Mouse (Mus musculus) midbrain, embryonic 15.5 days (tissue): Measurements from ENCODE around the gene Cmya5. TPM values are rescaled to one million over a fixed set of nuclear protein-coding genes. Genes with fewer than 3 reads are reported as not detected.

ENCODE experiments used
- ATAC-seq: fragments of 200-750 bp; cut with Nextera tagmentation; replicated peaks from 2 replicates; pipeline ENCODE4 v1.8.0; 2017; ENCODE audit warnings: moderate TSS enrichment
- H3K27ac ChIP-seq: fragments of 300-500 bp; sonication (generic); 2 replicates; pipeline ENCODE4 v1.5.1; 2015; ENCODE audit warnings: mild to moderate bottlenecking, inconsistent platforms
- H3K27me3 ChIP-seq: fragments of 300-500 bp; sonication (generic); replicated peaks from 2 replicates; pipeline ENCODE4 v1.6.1; 2015; ENCODE audit warnings: inconsistent platforms
- H3K36me3 ChIP-seq: fragments of 300-500 bp; sonication (generic); replicated peaks from 2 replicates; pipeline ENCODE4 v1.6.1; 2015; ENCODE audit warnings: inconsistent platforms
- H3K4me1 ChIP-seq: fragments of 300-500 bp; sonication (generic); 2 replicates; pipeline ENCODE4 v1.6.1; 2015; ENCODE audit warnings: inconsistent platforms
- H3K4me2 ChIP-seq: fragments of 300-500 bp; sonication (generic); 2 replicates; pipeline ENCODE4 v1.6.1; 2015; ENCODE audit warnings: inconsistent platforms, mild to moderate bottlenecking, moderate library complexity
- H3K4me3 ChIP-seq: fragments of 300-500 bp; sonication (generic); 2 replicates; pipeline ENCODE4 v1.5.1; 2015; ENCODE audit warnings: mild to moderate bottlenecking, inconsistent platforms
- H3K9ac ChIP-seq: fragments of 300-500 bp; sonication (generic); 2 replicates; pipeline ENCODE4 v1.6.1; 2015; ENCODE audit warnings: mild to moderate bottlenecking, inconsistent platforms
- H3K9me3 ChIP-seq: fragments of 300-500 bp; sonication (generic); 2 replicates; pipeline ENCODE4 v1.6.1; 2016; ENCODE audit warnings: inconsistent platforms
- WGBS: fragments of 180-500 bp; shearing (Covaris S2); methylation state at CpG from one replicate; pipeline ENCODE4 v1.1.7; 2015; ENCODE audit warnings: mixed read lengths; 5-methylcytosine and 5-hydroxymethylcytosine counted together
- polyA plus RNA-seq: library from polyadenylated mRNA; unstranded; fragments of >200 nt; fragmentation: Nextera tagmentation; extraction: Ambion mirVana; gene quantifications from 2 replicates; pipeline ENCODE4 v1.2.1, GENCODE M21; 2015

Gene Cmya5
- polyA plus RNA-seq, 1 experiment from 2014 or later: 0.14 TPM

DNA sequence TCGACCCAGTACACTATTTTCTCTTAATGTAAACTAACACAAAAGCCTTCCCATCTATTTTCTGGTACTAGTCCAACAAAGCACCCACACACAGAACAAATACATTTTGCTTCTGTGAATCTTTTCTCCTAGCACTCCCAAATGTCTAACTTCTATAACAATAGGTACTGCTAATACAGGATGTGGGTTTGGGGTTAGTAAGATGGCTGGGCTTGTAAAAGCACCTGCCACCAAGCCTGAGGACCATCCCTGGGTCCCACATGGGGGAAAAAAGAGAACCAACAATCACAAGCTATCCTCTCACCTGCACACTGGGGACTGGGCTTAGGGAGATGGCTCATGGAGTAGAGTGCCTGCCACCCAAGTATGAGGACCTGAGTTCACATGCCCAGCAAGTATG lies 8.8 kb upstream of the Cmya5 start:
- H3K27ac ChIP-seq: no peak overlapping the region
- no peak overlapping the region for H3K4me3 ChIP-seq
- H3K27me3 ChIP-seq: no peaks in the 10 kb centered on the region
- H3K9ac ChIP-seq: no peak overlapping the region
- 0 out of 2 replicates have a peak, but pooled peaks cover 5% of the 10 kb centered on the region for H3K36me3 ChIP-seq
- ATAC-seq: no peak
- H3K9me3 ChIP-seq: no peaks in the 10 kb centered on the region
- 92% methylated on average over 1 of the region's 1 CpGs for WGBS
- H3K4me2 ChIP-seq: no peak overlapping the region
- H3K4me1 ChIP-seq: no peaks in the 10 kb centered on the region

DNA sequence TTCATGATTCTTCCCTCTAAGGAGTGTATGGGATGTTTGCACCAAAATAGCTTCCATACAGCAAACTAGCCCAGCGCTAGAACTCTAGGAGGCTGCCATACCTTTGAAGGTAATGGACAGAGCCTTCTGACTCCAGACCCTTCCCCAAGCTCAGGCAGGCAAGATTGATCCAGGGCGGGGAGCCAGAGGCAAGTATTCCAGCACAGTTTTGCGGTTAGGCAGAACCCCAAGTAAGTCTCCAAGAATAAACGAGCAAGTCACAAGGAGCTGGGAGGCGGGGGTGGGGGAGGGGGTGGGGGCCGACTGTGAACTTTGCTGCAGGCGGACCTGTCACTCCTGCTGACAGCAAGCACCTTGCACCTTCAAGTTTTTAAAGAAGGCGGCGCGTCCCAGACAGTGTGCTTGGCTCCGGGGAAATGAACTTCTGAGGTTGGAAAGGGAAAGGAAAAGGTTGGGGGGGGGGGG lies 673 bp downstream of the Cmya5 start:
- 19% methylated on average over 11 of the region's 11 CpGs for whole genome bisulfite sequencing
- peak overlapping the region; percentile 40; the same call in 1 of the 2 replicates for H3K9ac ChIP-seq
- ATAC-seq: no peak; the same call in 1 of the 2 replicates

DNA sequence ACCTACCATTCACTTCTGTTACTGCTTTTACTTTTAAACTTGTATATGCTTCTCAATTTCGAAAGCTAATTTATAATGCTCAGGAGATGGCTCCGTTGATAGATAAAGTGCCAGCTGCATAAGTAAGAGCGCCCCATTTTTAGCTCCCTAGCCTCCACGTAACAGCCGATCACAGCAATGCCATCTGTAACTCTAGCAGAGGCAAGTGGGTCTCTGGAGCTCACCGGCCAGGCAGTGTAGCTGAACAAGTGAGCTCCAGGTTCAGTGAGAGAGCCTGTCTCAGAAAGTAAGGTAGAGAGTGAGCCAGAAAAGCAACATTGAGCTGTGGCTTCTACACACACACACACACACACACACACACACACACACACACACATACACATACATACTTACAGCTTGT lies 3.3 kb downstream of the Cmya5 start:
- peaks cover 11% of the 10 kb centered on the region for H3K4me1 ChIP-seq
- no peak for ATAC-seq
- 96% methylated on average over 6 of the region's 6 CpGs for WGBS
- no peak overlapping the region for H3K4me3 ChIP-seq
- H3K4me2 ChIP-seq: no peak overlapping the region
- H3K9me3 ChIP-seq: no peaks in the 10 kb centered on the region
- H3K9ac ChIP-seq: no peak overlapping the region
- H3K27ac ChIP-seq: no peak overlapping the region
- no peaks in the 10 kb centered on the region for H3K36me3 ChIP-seq
- H3K27me3 ChIP-seq: no peaks in the 10 kb centered on the region

More for the DNA sequence above, 673 bp downstream of the Cmya5 start:
- no peaks in the 10 kb centered on the region for H3K27me3 ChIP-seq
- H3K4me2 ChIP-seq: peak overlapping the region; percentile 70
- peak overlapping the region; percentile 40 for H3K4me3 ChIP-seq
- H3K9me3 ChIP-seq: no peaks in the 10 kb centered on the region
- H3K27ac ChIP-seq: no peak overlapping the region
- H3K36me3 ChIP-seq: no peaks in the 10 kb centered on the region
- peaks cover 11% of the 10 kb centered on the region for H3K4me1 ChIP-seq

DNA sequence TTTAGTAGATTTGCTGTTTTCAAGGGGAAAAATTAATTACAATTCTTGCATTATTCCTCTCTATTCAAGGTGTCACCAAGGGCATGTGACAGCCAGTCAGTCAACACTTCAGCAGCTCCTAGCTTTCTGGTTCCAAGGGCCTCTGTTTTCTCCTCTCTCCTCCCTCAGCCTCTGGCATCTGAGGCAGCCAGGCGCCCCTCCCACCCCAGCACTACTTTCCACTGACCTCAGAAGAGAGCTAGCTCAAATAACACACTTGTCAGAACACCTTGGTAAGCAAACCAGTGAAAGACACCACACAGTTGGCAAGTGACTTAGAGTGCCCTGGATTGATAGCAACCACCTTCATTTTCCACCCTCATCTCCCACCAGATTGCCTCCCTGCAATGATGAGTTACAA lies 6.5 kb downstream of the Cmya5 start:
- Histone ChIP-seq H3K9me3 (no peaks in the 10 kb centered on the region), H3K36me3 (no peaks in the 10 kb centered on the region), H3K27ac (no peak overlapping the region), H3K9ac (no peak overlapping the region), H3K27me3 (no peaks in the 10 kb centered on the region), H3K4me3 (no peak overlapping the region), H3K4me2 (no peak overlapping the region), H3K4me1 (no peaks in the 10 kb centered on the region)
- WGBS: 58% methylated on average over 1 of the region's 1 CpGs
- ATAC-seq: no peak

DNA sequence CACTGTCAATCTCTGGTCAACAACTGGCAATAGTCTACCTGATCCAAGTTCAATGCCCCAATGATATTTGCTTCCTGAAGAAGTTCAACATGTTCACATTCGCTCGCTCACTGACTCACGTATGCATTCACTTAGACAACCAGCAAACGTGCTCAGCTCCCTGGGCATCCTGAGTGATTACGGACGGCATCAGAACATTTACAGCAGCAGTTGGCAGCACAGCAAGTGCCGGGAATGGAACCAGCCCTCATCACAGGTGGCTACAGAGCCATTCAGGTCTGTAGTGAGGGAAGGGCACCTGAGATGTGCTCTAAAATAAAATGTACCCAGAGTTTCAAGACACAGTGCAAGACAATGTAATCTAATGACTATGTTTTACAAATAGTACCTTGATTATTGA lies 7.4 kb downstream of the Cmya5 start:
- Histone ChIP-seq H3K9me3 (no peaks in the 10 kb centered on the region), H3K9ac (no peak overlapping the region), H3K4me3 (no peak overlapping the region), H3K4me1 (no peaks in the 10 kb centered on the region), H3K36me3 (no peaks in the 10 kb centered on the region), H3K27ac (no peak overlapping the region), H3K27me3 (no peaks in the 10 kb centered on the region), H3K4me2 (no peak overlapping the region)
- WGBS: 92% methylated on average over 7 of the region's 7 CpGs
- ATAC-seq: no peak

DNA sequence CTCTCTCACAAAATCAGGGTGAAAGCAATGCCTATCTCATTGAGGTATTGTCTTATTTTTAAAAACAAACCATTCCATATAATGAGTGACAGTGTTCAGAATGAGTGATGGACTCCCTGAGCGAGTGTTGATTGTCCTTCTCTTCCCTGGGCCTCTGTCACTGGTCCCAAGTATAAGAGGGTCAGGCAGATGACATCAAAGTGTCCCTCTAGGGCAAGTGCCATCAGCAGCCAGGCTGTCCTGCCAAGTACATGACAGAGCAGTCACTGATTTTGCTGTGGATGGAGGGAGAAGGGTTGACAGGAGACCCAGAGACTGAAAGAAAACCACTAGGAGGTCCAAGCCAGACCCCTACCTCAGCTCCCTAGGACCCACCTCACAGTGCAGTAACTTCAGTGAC lies 8.3 kb downstream of the Cmya5 start:
- H3K4me3 ChIP-seq: no peak overlapping the region
- H3K9me3 ChIP-seq: no peaks in the 10 kb centered on the region
- no peak overlapping the region for H3K4me2 ChIP-seq
- no peaks in the 10 kb centered on the region for H3K4me1 ChIP-seq
- no peak overlapping the region for H3K27ac ChIP-seq
- H3K9ac ChIP-seq: no peak overlapping the region
- no peaks in the 10 kb centered on the region for H3K27me3 ChIP-seq
- 91% methylated on average over 1 of the region's 1 CpGs for WGBS
- ATAC-seq: no peak
- no peaks in the 10 kb centered on the region for H3K36me3 ChIP-seq

DNA sequence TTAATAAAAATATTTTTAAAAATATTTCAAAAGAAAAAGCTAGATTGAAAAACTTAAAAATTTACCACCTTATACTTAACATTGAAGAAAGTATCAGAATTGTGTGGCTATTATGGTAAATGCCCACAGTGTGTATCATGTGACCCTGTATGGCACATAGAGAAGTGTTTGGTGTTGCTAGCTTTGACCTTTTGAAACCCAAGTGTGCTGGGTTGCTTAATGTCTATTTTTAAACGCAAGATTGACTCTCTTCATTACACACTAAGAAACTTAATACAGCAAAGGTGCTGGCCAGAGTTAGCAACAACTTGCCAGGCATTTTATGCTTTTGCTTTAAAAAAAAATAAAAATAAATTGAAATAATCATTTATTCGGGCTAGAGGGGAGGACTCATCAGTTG lies 9.0 kb downstream of the Cmya5 start:
- Histone ChIP-seq H3K4me3 (no peak overlapping the region), H3K27ac (no peak overlapping the region), H3K4me2 (no peak overlapping the region), H3K27me3 (no peaks in the 10 kb centered on the region), H3K36me3 (no peaks in the 10 kb centered on the region), H3K4me1 (no peaks in the 10 kb centered on the region), H3K9me3 (no peaks in the 10 kb centered on the region), H3K9ac (no peak overlapping the region)
- WGBS: 88% methylated on average over 2 of the region's 2 CpGs
- ATAC-seq: no peak

DNA sequence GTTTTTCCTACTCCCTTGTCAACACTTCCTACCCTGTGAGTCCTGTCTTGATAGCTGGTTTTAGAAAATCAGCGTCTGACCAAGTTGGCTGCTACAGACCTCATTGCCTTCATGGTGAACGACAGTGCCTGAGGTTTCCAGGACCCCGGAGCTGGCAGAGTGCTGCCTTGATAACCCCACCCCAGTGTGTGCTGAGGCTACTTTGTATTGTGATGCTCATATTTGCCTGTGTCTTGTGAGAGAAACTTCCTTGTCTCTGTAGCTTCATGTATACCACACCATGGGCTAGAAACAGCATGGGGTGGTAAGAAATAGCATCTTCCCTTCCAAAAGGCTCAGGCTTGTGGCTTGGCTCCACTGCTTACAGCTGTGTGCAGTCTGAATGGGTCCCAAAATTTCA lies 13.8 kb downstream of the Cmya5 start:
- no peaks in the 10 kb centered on the region for H3K4me1 ChIP-seq

DNA sequence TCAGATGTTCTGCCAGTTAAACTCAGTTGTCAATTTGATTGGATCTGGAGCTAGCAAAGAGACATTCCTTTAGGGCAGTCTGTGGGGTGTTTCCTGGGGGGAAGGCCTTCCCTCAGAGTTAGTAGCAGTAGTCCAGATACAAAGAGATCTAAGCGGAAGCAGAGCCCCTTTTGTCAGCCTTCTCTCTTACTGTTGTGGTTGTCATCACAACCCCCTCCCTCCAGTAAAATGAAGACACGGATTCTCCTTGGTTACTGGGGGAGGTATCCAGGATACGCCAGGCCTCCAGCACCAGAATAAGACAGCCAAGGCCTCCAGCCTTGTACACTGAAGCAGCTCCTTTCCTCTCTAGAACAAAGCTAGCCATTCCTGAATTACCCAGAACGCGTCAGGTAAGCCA lies 15.6 kb downstream of the Cmya5 start:
- 0 out of 2 replicates have a peak overlapping the region, but pooled peaks have one; percentile 11 for H3K27ac ChIP-seq
- peak; percentile 54 for ATAC-seq

More for the DNA sequence above, 13.8 kb downstream of the Cmya5 start:
- no peak overlapping the region for H3K4me3 ChIP-seq
- no peaks in the 10 kb centered on the region for H3K36me3 ChIP-seq
- no peak overlapping the region for H3K4me2 ChIP-seq
- WGBS: 91% methylated on average over 3 of the region's 3 CpGs
- no peak overlapping the region for H3K9ac ChIP-seq
- no peak overlapping the region for H3K27ac ChIP-seq
- no peak for ATAC-seq
- H3K27me3 ChIP-seq: no peaks in the 10 kb centered on the region
- no peaks in the 10 kb centered on the region for H3K9me3 ChIP-seq

DNA sequence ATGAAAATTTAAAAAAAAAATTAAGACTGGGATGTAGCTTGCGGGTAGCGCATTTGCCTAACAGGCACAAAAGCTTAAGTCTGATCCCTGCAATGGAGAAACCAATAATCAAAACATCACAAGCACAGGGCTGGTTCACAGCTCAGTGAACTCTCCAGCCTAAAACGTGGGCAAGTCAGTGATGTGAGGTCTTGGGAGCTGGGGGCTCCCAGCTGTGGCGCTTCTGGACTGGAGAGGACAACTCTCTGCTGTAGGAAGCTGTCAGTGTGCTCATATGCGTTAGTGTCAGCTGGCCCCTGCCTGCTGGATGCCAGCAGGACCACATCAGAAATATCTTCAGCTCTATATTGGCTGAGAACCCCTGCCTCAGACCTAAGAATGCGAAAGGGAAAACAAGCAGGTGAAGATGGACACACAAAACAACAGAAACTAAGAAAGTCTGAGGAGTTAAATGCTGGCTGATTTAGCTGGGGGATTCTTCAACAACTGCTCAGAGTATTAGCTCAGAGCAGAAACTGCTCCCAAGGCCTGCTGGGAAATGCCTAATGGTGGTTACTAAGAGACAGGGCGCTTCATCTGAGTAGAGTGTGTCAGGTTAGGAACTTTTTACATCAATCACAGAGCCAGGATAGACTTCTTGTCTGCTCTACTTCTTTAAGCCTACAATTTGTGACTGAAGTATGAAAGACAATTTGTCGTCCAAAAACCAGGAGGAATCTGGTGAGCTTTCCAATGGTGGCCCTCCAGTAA lies 16.2 kb downstream of the Cmya5 start:
- Histone ChIP-seq H3K36me3 (no peaks in the 10 kb centered on the region), H3K9ac (no peak overlapping the region), H3K27ac (0 out of 2 replicates have a peak overlapping the region, but pooled peaks have one; percentile 11), H3K4me2 (no peak overlapping the region), H3K27me3 (no peaks in the 10 kb centered on the region), H3K4me1 (no peaks in the 10 kb centered on the region), H3K9me3 (no peaks in the 10 kb centered on the region), H3K4me3 (no peak overlapping the region)
- ATAC-seq: no peak
- 62% methylated on average over 8 of the region's 8 CpGs for WGBS

More for the DNA sequence above, 15.6 kb downstream of the Cmya5 start:
- H3K4me1 ChIP-seq: no peaks in the 10 kb centered on the region
- no peak overlapping the region for H3K4me2 ChIP-seq
- WGBS: 38% methylated on average over 5 of the region's 5 CpGs
- no peak overlapping the region for H3K9ac ChIP-seq
- no peak overlapping the region for H3K4me3 ChIP-seq
- no peaks in the 10 kb centered on the region for H3K36me3 ChIP-seq
- no peaks in the 10 kb centered on the region for H3K27me3 ChIP-seq
- H3K9me3 ChIP-seq: no peaks in the 10 kb centered on the region

DNA sequence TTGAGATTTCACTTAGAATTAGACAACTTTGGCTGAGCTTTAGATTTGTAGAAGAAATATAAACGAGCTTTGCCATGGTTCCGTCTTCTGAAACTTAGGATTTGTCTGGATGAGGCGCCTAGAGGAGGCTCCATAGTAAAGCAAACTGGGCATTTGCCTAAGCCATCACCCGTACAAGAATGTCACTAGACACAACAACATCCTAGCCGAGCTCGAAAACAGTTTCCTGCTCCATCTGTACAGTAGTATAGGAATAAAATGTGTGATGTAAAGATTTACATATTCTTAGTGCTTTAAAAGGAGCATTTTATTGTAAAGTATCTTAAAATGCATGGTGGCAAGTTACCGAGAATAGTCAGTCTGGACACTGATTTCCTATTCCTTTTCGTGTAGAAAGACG lies 22.2 kb downstream of the Cmya5 start:
- H3K27me3 ChIP-seq: no peaks in the 10 kb centered on the region
- no peaks in the 10 kb centered on the region for H3K36me3 ChIP-seq
- H3K9me3 ChIP-seq: no peaks in the 10 kb centered on the region
- H3K4me2 ChIP-seq: no peak overlapping the region
- H3K4me3 ChIP-seq: no peak overlapping the region
- H3K27ac ChIP-seq: no peak overlapping the region
- no peaks in the 10 kb centered on the region for H3K4me1 ChIP-seq
- WGBS: 88% methylated on average over 9 of the region's 9 CpGs
- ATAC-seq: no peak
- H3K9ac ChIP-seq: no peak overlapping the region

DNA sequence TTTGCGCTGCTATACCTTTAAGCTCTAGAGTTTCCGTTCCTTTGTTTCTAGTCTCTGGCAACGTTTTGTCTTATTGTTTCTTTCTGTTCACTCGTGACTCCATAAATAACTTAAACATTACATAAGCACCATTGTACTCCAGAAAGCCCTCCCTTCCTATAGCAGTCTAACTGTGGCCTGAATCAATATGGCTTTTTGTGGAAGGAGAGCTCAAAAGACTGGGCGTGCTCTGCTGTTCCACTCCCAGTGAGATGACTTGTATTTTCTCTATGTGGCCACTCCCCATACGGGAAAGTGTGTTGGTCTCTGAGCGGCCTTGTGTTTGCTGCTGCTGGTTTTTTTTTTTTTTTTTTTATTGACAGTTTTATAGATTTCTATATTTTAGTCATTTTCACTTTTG lies 27.3 kb downstream of the Cmya5 start:
- H3K27ac ChIP-seq: no peak overlapping the region
- no peaks in the 10 kb centered on the region for H3K4me1 ChIP-seq
- WGBS: 83% methylated on average over 7 of the region's 7 CpGs
- no peak overlapping the region for H3K9ac ChIP-seq
- no peak overlapping the region for H3K4me3 ChIP-seq
- H3K9me3 ChIP-seq: no peaks in the 10 kb centered on the region
- no peak for ATAC-seq
- H3K36me3 ChIP-seq: no peaks in the 10 kb centered on the region
- H3K27me3 ChIP-seq: no peaks in the 10 kb centered on the region
- no peak overlapping the region for H3K4me2 ChIP-seq
